Mouse (Mus musculus): Measurements from ENCODE around the gene Pck2.

The Pck2 gene

DNA sequence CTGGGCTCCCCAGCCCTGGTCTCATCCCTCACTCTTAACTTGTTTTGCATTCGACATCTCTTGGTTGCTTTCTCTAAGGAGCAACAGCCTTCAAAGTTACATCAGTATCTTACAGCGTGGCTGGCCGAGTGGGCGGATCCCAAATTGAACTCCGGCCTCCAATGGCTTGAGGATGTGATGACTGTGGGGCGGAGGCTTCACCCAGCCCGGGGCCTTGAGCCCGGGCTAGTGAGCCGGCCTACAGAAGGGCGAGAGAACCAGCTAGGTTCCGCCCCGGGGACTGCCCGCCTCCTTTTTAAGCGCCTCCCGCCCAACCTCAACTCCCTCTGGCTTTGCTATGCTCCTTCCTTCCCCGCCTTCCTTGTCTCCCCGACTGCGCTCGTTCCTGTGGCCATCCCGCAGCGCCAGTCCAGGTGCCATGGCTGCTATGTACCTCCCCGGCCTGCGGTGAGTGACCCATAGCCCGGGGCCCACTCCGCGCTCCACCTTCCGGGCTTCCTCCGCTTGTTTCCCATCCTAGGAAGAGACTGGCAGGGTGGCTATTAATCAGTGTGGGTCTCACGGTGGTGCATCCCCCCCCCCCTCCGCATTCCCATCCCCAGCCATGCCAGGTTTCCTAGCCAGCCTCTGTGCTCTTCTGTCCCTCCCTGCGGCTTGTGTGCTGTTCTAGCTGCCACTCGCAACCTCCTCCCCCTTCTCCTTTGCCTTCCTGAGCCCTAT lies at the start of gene Pck2:
Gene Pck2 (plus strand): TSS at position 200 of the 720 bp plus-strand sequence.
- peak; percentile 87 for DNase-seq (ENCODE audit: low read depth, low spot score)

GRCm38 (mm10) chr14:55490361-55491201 lies 49.5 kb upstream of the Pck2 start, which contains the start of gene Carmil3:
TSS of gene Carmil3 (plus strand) at chr14:55490651.
- DNase-seq (ENCODE audit: low read depth, low spot score) = no peak

DNA sequence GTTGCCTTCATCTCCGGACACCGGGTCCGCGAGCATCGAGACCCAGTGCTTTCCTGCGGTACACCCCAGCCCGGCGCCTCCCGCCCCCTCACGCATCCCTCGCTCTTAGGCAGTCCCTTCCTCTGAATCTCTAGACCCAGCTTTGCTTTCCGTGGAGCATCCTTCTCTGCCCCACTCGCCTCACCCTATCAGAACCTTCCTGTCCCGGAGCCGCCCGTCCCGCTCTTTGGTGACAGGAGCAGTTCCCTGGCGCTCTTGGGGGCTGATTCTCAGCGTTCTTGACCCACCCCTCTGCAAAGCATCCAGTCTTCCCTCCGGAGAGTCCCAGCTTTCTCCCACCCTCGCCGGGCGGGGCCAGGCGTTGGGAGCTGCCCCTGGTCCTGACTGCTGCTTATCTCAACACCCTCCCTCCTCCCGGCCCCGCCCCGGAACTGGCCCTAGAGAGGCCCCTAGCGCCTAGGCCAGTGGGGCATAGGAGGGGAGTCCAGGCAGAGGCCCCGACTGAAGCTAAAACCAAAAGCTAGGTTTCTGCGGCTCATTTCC lies 48.7 kb upstream of the Pck2 start:
- DNase-seq (ENCODE audit: low read depth, low spot score) = no peak

DNA sequence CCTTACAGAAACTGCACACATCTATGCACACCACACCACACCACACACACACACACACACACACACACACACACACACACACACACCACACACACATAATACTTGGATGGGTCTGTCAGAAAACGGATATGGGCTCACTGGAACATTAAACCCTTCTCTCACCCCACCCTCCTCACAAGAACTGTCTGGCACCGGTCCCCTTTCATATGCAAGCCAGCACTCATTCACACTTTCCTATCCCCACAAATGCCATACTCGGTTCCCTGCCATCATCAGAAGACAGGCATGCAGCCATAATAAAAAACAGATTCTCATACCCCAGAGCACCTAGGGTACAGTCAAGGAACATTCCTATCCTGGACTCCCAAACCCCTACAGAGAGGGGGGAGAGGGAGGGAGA lies 48.0 kb upstream of the Pck2 start:
- no peak for DNase-seq (ENCODE audit: low read depth, low spot score)

- no peak for DNase-seq (ENCODE audit: low read depth, low spot score)
These were observed 44.4 kb upstream of the Pck2 start for GRCm38 (mm10) chr14:55495509-55496240.

DNA sequence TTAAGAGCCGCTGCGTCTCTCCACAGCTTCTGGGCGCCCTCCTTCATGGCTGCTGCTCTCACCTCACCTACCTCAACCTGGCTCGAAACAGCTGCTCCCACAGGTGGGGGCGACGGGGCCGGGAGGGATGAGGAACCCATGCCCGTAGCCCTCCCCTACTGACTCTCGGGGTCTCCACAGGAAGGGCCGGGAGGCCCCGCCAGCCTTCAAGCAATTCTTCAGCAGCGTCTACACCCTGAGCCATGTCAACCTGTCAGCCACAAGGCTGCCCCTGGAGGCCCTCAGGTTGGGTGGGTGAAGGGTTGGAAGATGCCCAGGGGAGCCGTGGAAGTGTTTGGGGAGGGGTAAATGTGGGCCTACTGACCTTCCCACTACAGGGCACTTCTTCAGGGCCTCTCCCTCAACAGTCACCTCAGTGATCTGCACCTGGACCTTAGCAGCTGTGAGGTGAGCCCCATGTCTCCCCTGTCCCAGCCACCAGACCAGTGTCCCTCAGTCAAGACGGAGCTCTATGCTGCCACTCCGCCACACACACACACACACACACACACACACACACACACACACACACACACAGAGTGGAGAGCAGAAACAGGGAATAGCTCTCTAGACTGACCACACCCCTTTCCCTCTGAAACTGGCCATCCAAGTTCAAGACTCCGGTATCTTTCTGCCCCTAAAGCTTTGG lies 43.2 kb upstream of the Pck2 start:
- no peak for DNase-seq (ENCODE audit: low read depth, low spot score)

GRCm38 (mm10) chr14:55497449-55497821 lies 42.6 kb upstream of the Pck2 start:
- DNase-seq (ENCODE audit: low read depth, low spot score) = peak; percentile 63

DNA sequence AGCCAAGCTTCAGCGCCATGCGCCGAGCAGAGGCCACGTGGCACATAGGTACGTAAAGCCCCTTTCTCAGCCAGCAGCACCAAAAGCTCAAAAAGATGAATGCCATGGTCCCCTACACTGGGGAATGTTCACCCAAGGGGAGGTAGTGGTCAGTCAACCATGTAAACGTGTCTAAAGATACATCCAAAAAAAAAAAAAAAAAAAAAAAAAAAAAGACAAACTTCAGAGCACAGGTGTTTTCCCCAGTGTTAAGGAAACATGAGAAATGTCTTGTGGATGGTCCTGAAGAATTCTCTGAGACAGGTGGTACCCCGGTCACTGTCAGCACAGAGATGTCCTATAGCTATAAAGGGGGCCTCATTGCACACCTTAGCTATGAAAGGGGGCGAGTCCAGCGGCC lies 34.5 kb upstream of the Pck2 start:
- DNase-seq (ENCODE audit: low read depth, low spot score) = no peak

DNA sequence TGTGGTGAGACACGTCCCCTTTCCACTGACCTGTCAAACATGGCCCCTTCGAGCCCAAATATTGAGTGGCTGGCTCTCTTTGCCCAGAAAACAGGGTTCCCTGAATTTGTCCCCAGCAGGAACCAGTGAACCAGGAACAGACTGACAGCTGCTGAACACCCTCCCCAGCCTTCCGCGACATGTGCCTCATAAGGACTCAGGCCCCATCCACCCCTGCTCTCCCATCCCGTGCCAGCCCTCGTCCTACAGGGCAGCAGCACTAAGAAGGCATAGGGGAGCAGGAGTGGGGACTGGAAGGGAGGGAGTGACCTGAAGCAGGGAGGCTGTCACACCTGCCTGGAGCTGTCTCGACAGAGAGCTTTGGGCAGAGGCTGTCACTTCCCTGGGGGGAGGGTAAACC lies 32.3 kb upstream of the Pck2 start:
- DNase-seq (ENCODE audit: low read depth, low spot score) = no peak

GRCm38 (mm10) chr14:55509540-55509939 lies 30.5 kb upstream of the Pck2 start:
- DNase-seq (ENCODE audit: low read depth, low spot score) = no peak

DNA sequence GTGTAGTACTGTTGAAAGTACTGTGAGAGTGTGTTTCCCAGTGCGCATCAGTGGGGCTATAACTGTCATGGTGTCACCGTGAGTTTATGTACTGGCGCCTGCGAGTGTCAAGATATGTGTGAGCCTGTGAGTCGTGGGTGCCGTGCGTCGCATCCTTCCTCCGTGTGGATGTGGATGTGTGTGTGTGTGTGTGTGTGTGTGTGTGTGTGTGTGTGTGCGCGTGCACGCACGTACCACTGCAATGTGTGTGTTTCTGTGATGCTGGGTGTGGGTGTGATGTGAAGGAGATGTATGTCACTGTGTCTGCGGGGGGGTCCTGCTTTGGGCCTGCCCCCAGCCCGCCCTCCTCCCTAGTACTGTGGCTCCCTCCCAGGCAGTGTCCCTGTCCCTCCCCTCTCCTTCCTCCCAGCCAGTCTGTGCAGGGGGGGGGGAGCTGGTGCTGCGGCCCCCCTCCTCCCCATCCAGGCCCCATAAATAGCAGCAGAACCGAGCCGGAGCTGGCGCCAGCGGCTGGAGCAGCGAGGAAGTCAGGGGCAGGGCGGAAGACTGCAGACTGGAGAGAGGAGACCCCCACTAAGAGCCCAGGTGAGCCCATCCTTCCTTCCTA lies 29.8 kb upstream of the Pck2 start, which contains the start of gene Cpne6:
Gene Cpne6 (plus strand): TSS at position 321 of the 607 bp plus-strand sequence.
- no peak for DNase-seq (ENCODE audit: low read depth, low spot score)

DNA sequence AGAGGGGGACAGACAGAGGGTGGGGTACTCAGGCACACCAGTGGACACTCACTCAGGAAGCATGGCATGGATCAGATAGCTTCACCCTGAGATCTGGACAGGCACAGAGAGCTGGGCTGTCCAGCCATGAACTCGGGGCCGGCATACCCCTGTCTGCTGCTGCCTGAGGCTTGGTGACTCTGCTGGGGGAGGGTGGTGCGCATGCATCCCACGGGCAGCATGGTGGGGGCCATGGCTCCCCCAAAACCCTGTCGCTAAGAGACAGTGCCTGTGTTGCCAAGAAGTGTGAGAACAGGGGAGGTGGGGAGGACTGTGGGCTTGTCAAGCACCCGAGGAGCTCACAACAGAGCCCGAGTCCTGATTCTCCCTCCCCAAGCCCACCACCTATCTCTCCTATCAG lies 29.0 kb upstream of the Pck2 start:
- no peak for DNase-seq (ENCODE audit: low read depth, low spot score)

- no peak for DNase-seq (ENCODE audit: low read depth, low spot score)
These were observed 26.1 kb upstream of the Pck2 start for GRCm38 (mm10) chr14:55513927-55514326.

- no peak for DNase-seq (ENCODE audit: low read depth, low spot score)
These were observed 24.2 kb upstream of the Pck2 start for GRCm38 (mm10) chr14:55515846-55516245.

DNA sequence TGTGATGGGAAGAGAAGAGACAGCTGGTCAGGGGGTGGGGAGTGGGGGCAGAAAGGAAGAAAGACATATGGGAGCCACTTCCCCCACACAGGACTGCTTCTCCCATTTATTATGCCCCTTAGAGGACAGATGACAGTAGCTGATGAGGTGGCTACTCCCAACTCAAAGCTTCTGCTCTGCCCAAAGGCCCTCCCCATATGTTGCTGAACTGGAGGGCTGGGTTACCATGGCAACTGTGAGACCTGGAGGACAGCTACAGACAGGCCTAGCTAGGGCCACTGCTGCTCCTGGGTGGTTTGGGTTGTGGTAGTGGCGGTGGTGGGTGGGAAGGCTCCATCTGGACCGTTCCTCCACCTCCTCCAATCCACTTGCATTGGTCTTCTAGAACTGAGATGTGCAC lies 21.2 kb upstream of the Pck2 start:
- no peak for DNase-seq (ENCODE audit: low read depth, low spot score)

DNA sequence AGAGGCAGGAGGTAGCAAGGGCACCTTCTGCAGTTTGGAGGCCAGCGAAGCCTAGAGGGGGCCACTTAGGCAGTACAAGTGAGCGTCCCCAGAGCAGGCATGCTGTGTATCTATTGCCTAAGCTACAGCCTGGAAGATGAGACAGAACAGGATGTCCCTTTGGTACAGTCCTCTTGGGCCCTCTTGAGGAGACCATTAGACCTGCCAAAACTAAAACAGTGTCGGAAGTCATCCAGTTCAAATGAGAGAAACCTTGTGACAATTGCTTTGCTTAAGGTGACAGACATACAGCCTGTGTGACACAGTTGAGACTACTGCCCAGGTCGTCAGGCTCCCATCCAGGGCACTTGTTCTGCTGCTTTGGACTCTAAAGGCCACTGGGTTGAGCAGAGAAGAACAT lies 20.5 kb upstream of the Pck2 start:
- DNase-seq (ENCODE audit: low read depth, low spot score) = no peak

DNA sequence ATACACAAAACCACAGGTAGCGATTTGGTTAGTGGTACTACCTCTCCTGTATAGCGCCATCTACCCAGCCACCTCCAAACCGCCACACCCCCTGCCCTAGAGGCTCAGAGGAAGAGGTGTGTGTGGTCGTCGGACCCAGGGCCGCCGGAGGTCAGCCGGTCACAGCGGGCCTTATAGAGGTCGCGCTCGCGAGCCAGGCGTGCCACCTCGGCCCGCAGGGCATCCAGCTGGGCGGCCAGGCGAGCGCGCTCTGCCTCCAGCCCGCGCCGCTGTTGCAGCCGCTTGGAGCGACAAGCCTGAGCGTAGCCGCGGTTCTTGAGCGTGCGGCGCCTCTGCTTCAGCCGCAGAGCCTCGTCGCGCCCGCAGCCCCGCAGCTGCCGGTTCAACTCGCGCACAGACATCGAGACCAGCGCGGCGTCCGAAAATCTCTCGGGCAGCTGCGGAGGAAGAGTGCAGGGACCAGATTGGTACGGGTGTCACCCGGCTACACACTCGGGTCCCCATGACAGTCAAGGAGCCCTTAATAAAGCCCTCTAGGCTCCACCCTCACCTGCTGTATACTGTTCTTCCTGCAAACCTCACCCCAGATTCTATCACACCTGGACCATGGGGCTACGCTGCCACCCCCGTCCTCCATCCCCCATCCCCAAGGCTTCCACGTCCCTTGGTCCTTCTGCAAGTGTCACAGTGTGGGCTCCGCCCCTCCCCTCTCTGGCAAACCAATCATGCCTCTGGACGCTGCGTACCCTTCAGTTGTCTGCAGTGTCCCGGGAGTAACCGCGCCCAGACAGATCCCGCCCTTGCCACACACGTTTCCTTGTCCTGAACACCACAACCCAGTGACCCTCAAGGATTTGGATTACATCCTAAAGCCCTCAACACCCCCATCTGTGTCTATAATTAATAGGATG lies 19.4 kb upstream of the Pck2 start:
- DNase-seq (ENCODE audit: low read depth, low spot score) = no peak

DNA sequence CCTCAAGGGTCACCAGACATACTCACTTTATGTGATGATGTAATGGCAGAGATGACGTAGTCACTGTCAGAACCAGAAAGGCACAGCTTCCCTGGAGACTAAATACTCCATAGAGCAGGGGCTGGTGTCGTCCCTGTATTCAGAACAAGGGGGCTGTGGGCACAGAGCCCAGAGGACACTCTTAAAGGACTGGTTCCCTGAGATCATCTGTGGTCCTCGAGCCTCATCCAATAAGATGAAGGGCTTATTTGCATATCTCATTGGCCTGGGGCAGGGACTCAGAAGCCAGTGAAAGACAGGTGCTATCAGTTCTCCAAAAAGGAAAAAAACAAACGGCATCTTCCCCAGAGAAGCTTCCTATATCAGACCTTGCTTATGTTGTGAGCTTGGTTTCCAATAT lies 16.0 kb upstream of the Pck2 start:
- DNase-seq (ENCODE audit: low read depth, low spot score) = no peak

DNA sequence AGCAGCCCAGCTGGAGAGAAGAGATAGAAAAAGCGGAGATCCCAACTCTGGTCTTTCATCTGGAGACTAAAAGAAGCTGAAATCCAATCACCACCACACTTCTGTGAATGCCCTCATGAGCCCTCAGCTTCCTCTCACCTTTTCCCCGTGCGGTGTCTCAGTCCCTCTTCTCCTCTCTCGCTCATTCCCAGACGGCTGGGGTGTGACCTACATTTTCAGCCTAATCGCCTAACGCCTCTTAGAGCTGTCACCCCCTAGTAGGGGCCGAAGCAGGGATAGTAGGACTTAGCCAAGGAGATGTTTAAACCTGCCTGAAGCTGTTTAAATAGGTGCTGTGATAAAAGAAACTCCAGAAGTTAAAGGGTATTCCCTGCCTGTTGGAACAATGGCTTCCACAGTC lies 15.3 kb upstream of the Pck2 start, which contains the start of gene Nrl:
Gene Nrl (minus strand): TSS at position 197 of the 400 bp plus-strand sequence.
- DNase-seq (ENCODE audit: low read depth, low spot score) = no peak

- no peak for DNase-seq (ENCODE audit: low read depth, low spot score)
These were observed 13.4 kb upstream of the Pck2 start for GRCm38 (mm10) chr14:55526674-55527073.
